ENCODE assay signal across 8 mouse cellular contexts in genomic region chr14:28505586-28506375, GRCm38 (mm10). TPM values are rescaled to one million over a fixed set of nuclear protein-coding genes. Genes with fewer than 3 reads are reported as not detected.
DNase-seq lines count a peak whose midpoint lies in the region; ATAC-seq and TF ChIP-seq lines count a peak whose summit lies in the region.

No protein-coding gene starts in this region.

- H3K27me3 ChIP-seq in intestine, postnatal 0 days (replicated peaks; ENCODE audit: control insufficient read depth, insufficient read depth, low read length) = peaks cover 59% of the 10 kb centered on the region
- H3K27me3 ChIP-seq in lung, embryonic 15.5 days = peaks cover 54% of the 10 kb centered on the region

- no peak for TF ChIP-seq CTCF in left cerebral cortex, adult 2 months (IDR thresholded peaks at IDR 0.05)
- TF ChIP-seq CTCF in intestine, postnatal 0 days (IDR thresholded peaks at IDR 0.05; ENCODE audit: low read depth) = peak; percentile 5; the same call in 1 of the 2 replicates

- intact Hi-C loops in left cerebral cortex, adult 2 months (cut with DNase I) = loop anchor here (2.0 to 10.0 kb wide), 5 partner anchors 221 to 697 kb away; no protein-coding TSS in a partner anchor

- H3K4me3 ChIP-seq in left cerebral cortex, adult 2 months = peak overlapping the region; percentile 55
- peak overlapping the region; percentile 62 for H3K4me3 ChIP-seq in intestine, postnatal 0 days (ENCODE audit: low read depth, low read length)
- peak overlapping the region; percentile 69 for H3K4me3 ChIP-seq in lung, embryonic 15.5 days

- ATAC-seq in intestine, postnatal 0 days = 0 out of 2 replicates have a peak, but pooled peaks have one; percentile 19
- ATAC-seq in lung, embryonic 15.5 days (ENCODE audit: borderline replicate concordance, extremely low read depth, low FRiP score, low TSS enrichment) = no peak

- no peaks in the 10 kb centered on the region for H3K9me3 ChIP-seq in intestine, postnatal 0 days (ENCODE audit: control insufficient read depth)
- H3K9me3 ChIP-seq in lung, embryonic 15.5 days = no peaks in the 10 kb centered on the region

- H3K4me1 ChIP-seq in intestine, postnatal 0 days (replicated peaks; ENCODE audit: control insufficient read depth, insufficient read depth, low read length) = 0 out of 2 replicates have a peak, but pooled peaks cover 11% of the 10 kb centered on the region
- peaks cover 28% of the 10 kb centered on the region for H3K4me1 ChIP-seq in lung, embryonic 15.5 days

- under 1% methylated on average over 62 of the region's 62 CpGs for WGBS in intestine, postnatal 0 days
- WGBS in lung, embryonic 15.5 days = under 1% methylated on average over 62 of the region's 62 CpGs

- no peaks in the 10 kb centered on the region for H3K36me3 ChIP-seq in intestine, postnatal 0 days (ENCODE audit: control insufficient read depth, insufficient read depth)
- no peaks in the 10 kb centered on the region for H3K36me3 ChIP-seq in lung, embryonic 15.5 days

- peak in 1 of 2 experiments; percentile 31 for DNase-seq in left cerebral cortex, adult 2 months (ENCODE audit: extremely low spot score in 1 of 2, low spot score in 2 of 2)
- no peak for DNase-seq in left cerebral cortex, adult 11 months (ENCODE audit: low spot score)
- peak; percentile 59 for DNase-seq in adrenal gland, postnatal 14 days
- peak; percentile 33 for DNase-seq in gastrocnemius, postnatal 10 days
- peak; percentile 21 for DNase-seq in right cerebral cortex, postnatal 4 days
- no peak for DNase-seq in cerebellum, adult 11-12 months

- peak overlapping the region; percentile 80 for H3K4me2 ChIP-seq in intestine, postnatal 0 days (replicated peaks; ENCODE audit: low read depth)
- peak overlapping the region; percentile 82 for H3K4me2 ChIP-seq in lung, embryonic 15.5 days

- H3K27ac ChIP-seq in left cerebral cortex, adult 2 months = no peak overlapping the region
- H3K27ac ChIP-seq in intestine, postnatal 0 days (ENCODE audit: low read depth, low read length) = peak overlapping the region; percentile 63
- peak overlapping the region; percentile 90 for H3K27ac ChIP-seq in lung, embryonic 15.5 days

- peak overlapping the region; percentile 48 for H3K9ac ChIP-seq in intestine, postnatal 0 days (ENCODE audit: low read depth, low read length)
- peak overlapping the region; percentile 58 for H3K9ac ChIP-seq in lung, embryonic 15.5 days

RNA-seq across cellular contexts. Expression of gene Wnt5a, which starts 1.2 kb away (rescaled TPM):
- 10 to 100 TPM in 1 of 2 experiments, 1 to 10 TPM in 1; 9.6 to 10.1 TPM for total RNA-seq in left cerebral cortex, adult 2 months (2021)
- 21.5 and 25.7 TPM in 2 replicates for total RNA-seq in adrenal gland, postnatal 14 days (2021)
- total RNA-seq in gastrocnemius, postnatal 10 days (2021) = 10 to 100 TPM; 12.8 to 18.8 TPM
- 11.6 and 12.0 TPM in 2 replicates for polyA plus RNA-seq in intestine, postnatal 0 days (2015; fragmentation: Nextera tagmentation; extraction: Ambion mirVana)
- 18.2 and 18.5 TPM in 2 replicates for polyA plus RNA-seq in lung, embryonic 15.5 days (2015; fragmentation: Nextera tagmentation; extraction: Ambion mirVana)

Comparison
In these comparisons a context has a peak if more than half of its experiments do, and no peak if none do; other contexts are left out.
1. DNase-seq: peak in adrenal gland, postnatal 14 days (single experiment), gastrocnemius, postnatal 10 days (single experiment) and right cerebral cortex, postnatal 4 days (single experiment); none in left cerebral cortex, adult 11 months (single experiment) and cerebellum, adult 11-12 months (single experiment).
2. Peak in every context shown above with its lines, with median percentiles within 50 percentile points of each other: H3K4me3 ChIP-seq.